Mouse (Mus musculus): ENCODE results near the gene Ccdc148. TPM values are rescaled to one million over a fixed set of nuclear protein-coding genes. Genes with fewer than 3 reads are reported as not detected.

Ccdc148 gene
- polyA plus RNA-seq, 1 experiment from 2014 or later: 3.7 TPM

- Histone ChIP-seq H3K27me3 (ENCODE audit: control insufficient read depth, insufficient read depth, low read length) (no peaks in the 10 kb centered on the region), H3K4me3 (ENCODE audit: low read depth, low read length) (no peak overlapping the region), H3K27ac (ENCODE audit: low read depth, low read length) (no peak overlapping the region), H3K4me2 (ENCODE audit: low read depth, low read length) (no peak overlapping the region), H3K9ac (replicated peaks; ENCODE audit: low read depth, low read length) (no peak overlapping the region), H3K9me3 (ENCODE audit: control insufficient read depth, low read length) (no peaks in the 10 kb centered on the region), H3K4me1 (ENCODE audit: control insufficient read depth, insufficient read depth, low read length) (peaks cover 3% of the 10 kb centered on the region; the same call in 1 of the 2 replicates), H3K36me3 (ENCODE audit: control insufficient read depth, insufficient read depth, low read length) (no peaks in the 10 kb centered on the region)
- 96% methylated on average over 5 of the region's 5 CpGs for WGBS
- ATAC-seq (ENCODE audit: low read depth): no peak
These were observed 39.0 kb upstream of the Ccdc148 start for GRCm38 (mm10) chr2:59199476-59199976.

GRCm38 (mm10) chr2:59197156-59197555, 36.7 kb upstream of the Ccdc148 start:
- Histone ChIP-seq H3K4me3 (ENCODE audit: low read depth, low read length) (no peak overlapping the region), H3K9me3 (ENCODE audit: control insufficient read depth, low read length) (no peaks in the 10 kb centered on the region), H3K27me3 (ENCODE audit: control insufficient read depth, insufficient read depth, low read length) (no peaks in the 10 kb centered on the region), H3K27ac (ENCODE audit: low read depth, low read length) (no peak overlapping the region), H3K4me2 (ENCODE audit: low read depth, low read length) (no peak overlapping the region), H3K4me1 (ENCODE audit: control insufficient read depth, insufficient read depth, low read length) (0 out of 2 replicates have a peak, but pooled peaks cover 3% of the 10 kb centered on the region), H3K9ac (replicated peaks; ENCODE audit: low read depth, low read length) (no peak overlapping the region), H3K36me3 (ENCODE audit: control insufficient read depth, insufficient read depth, low read length) (no peaks in the 10 kb centered on the region)
- ATAC-seq (ENCODE audit: low read depth): no peak
- WGBS: 81% methylated on average over 4 of the region's 4 CpGs

GRCm38 (mm10) chr2:59193117-59193516, 32.6 kb upstream of the Ccdc148 start:
- Histone ChIP-seq H3K9me3 (ENCODE audit: control insufficient read depth, low read length) (no peaks in the 10 kb centered on the region), H3K4me3 (ENCODE audit: low read depth, low read length) (no peak overlapping the region), H3K36me3 (ENCODE audit: control insufficient read depth, insufficient read depth, low read length) (no peaks in the 10 kb centered on the region), H3K27me3 (ENCODE audit: control insufficient read depth, insufficient read depth, low read length) (no peaks in the 10 kb centered on the region), H3K9ac (replicated peaks; ENCODE audit: low read depth, low read length) (no peak overlapping the region), H3K4me2 (ENCODE audit: low read depth, low read length) (no peak overlapping the region), H3K27ac (ENCODE audit: low read depth, low read length) (no peak overlapping the region), H3K4me1 (ENCODE audit: control insufficient read depth, insufficient read depth, low read length) (peaks cover 6% of the 10 kb centered on the region; the same call in 1 of the 2 replicates)
- no peak for ATAC-seq (ENCODE audit: low read depth)
- WGBS: 79% methylated on average over 5 of the region's 5 CpGs

GRCm38 (mm10) chr2:59191466-59191865, 31.0 kb upstream of the Ccdc148 start:
- H3K27ac ChIP-seq (ENCODE audit: low read depth, low read length): 0 out of 2 replicates have a peak overlapping the region, but pooled peaks have one; percentile 22
- 52% methylated on average over 8 of the region's 8 CpGs for WGBS
- no peak overlapping the region for H3K9ac ChIP-seq (replicated peaks; ENCODE audit: low read depth, low read length)
- H3K4me1 ChIP-seq (ENCODE audit: control insufficient read depth, insufficient read depth, low read length): peaks cover 6% of the 10 kb centered on the region; the same call in 1 of the 2 replicates
- H3K27me3 ChIP-seq (ENCODE audit: control insufficient read depth, insufficient read depth, low read length): no peaks in the 10 kb centered on the region
- no peaks in the 10 kb centered on the region for H3K9me3 ChIP-seq (ENCODE audit: control insufficient read depth, low read length)
- H3K36me3 ChIP-seq (ENCODE audit: control insufficient read depth, insufficient read depth, low read length): no peaks in the 10 kb centered on the region
- ATAC-seq (ENCODE audit: low read depth): peak; percentile 68; the same call in 1 of the 2 replicates
- H3K4me3 ChIP-seq (ENCODE audit: low read depth, low read length): no peak overlapping the region
- H3K4me2 ChIP-seq (ENCODE audit: low read depth, low read length): no peak overlapping the region

- Histone ChIP-seq H3K9me3 (ENCODE audit: control insufficient read depth, low read length) (no peaks in the 10 kb centered on the region), H3K36me3 (ENCODE audit: control insufficient read depth, insufficient read depth, low read length) (no peaks in the 10 kb centered on the region), H3K27ac (ENCODE audit: low read depth, low read length) (no peak overlapping the region), H3K4me3 (ENCODE audit: low read depth, low read length) (no peak overlapping the region), H3K4me1 (ENCODE audit: control insufficient read depth, insufficient read depth, low read length) (peaks cover 6% of the 10 kb centered on the region; the same call in 1 of the 2 replicates), H3K4me2 (ENCODE audit: low read depth, low read length) (no peak overlapping the region), H3K9ac (replicated peaks; ENCODE audit: low read depth, low read length) (no peak overlapping the region), H3K27me3 (ENCODE audit: control insufficient read depth, insufficient read depth, low read length) (no peaks in the 10 kb centered on the region)
- WGBS: 88% methylated on average over 10 of the region's 10 CpGs
- no peak for ATAC-seq (ENCODE audit: low read depth)
These were observed 29.7 kb upstream of the Ccdc148 start for GRCm38 (mm10) chr2:59190186-59190585.

- Histone ChIP-seq H3K4me1 (ENCODE audit: control insufficient read depth, insufficient read depth, low read length) (peaks cover 6% of the 10 kb centered on the region; the same call in 1 of the 2 replicates), H3K36me3 (ENCODE audit: control insufficient read depth, insufficient read depth, low read length) (no peaks in the 10 kb centered on the region), H3K27me3 (ENCODE audit: control insufficient read depth, insufficient read depth, low read length) (no peaks in the 10 kb centered on the region), H3K27ac (ENCODE audit: low read depth, low read length) (no peak overlapping the region), H3K4me3 (ENCODE audit: low read depth, low read length) (no peak overlapping the region), H3K4me2 (ENCODE audit: low read depth, low read length) (no peak overlapping the region), H3K9me3 (ENCODE audit: control insufficient read depth, low read length) (no peaks in the 10 kb centered on the region), H3K9ac (replicated peaks; ENCODE audit: low read depth, low read length) (no peak overlapping the region)
- ATAC-seq (ENCODE audit: low read depth): no peak
- WGBS: 77% methylated on average over 5 of the region's 5 CpGs
These were observed 29.2 kb upstream of the Ccdc148 start for GRCm38 (mm10) chr2:59189661-59190185.

- H3K27me3 ChIP-seq (ENCODE audit: control insufficient read depth, insufficient read depth, low read length): no peaks in the 10 kb centered on the region
- WGBS: 91% methylated on average over 8 of the region's 8 CpGs
- 0 out of 2 replicates have a peak, but pooled peaks have one; percentile 16 for ATAC-seq (ENCODE audit: low read depth)
- no peak overlapping the region for H3K27ac ChIP-seq (ENCODE audit: low read depth, low read length)
- no peak overlapping the region for H3K4me2 ChIP-seq (ENCODE audit: low read depth, low read length)
- H3K4me1 ChIP-seq (ENCODE audit: control insufficient read depth, insufficient read depth, low read length): peaks cover 6% of the 10 kb centered on the region; the same call in 1 of the 2 replicates
- H3K9me3 ChIP-seq (ENCODE audit: control insufficient read depth, low read length): no peaks in the 10 kb centered on the region
- H3K36me3 ChIP-seq (ENCODE audit: control insufficient read depth, insufficient read depth, low read length): no peaks in the 10 kb centered on the region
- no peak overlapping the region for H3K4me3 ChIP-seq (ENCODE audit: low read depth, low read length)
- no peak overlapping the region for H3K9ac ChIP-seq (replicated peaks; ENCODE audit: low read depth, low read length)
These were observed 27.8 kb upstream of the Ccdc148 start for GRCm38 (mm10) chr2:59188306-59188705.

- H3K4me3 ChIP-seq (ENCODE audit: low read depth, low read length): no peak overlapping the region
- peaks cover 6% of the 10 kb centered on the region; the same call in 1 of the 2 replicates for H3K4me1 ChIP-seq (ENCODE audit: control insufficient read depth, insufficient read depth, low read length)
- H3K27ac ChIP-seq (ENCODE audit: low read depth, low read length): no peak overlapping the region
- no peaks in the 10 kb centered on the region for H3K36me3 ChIP-seq (ENCODE audit: control insufficient read depth, insufficient read depth, low read length)
- no peaks in the 10 kb centered on the region for H3K9me3 ChIP-seq (ENCODE audit: control insufficient read depth, low read length)
- no peak for ATAC-seq (ENCODE audit: low read depth)
- WGBS: 98% methylated on average over 6 of the region's 6 CpGs
- no peak overlapping the region for H3K4me2 ChIP-seq (ENCODE audit: low read depth, low read length)
- no peak overlapping the region for H3K9ac ChIP-seq (replicated peaks; ENCODE audit: low read depth, low read length)
- no peaks in the 10 kb centered on the region for H3K27me3 ChIP-seq (ENCODE audit: control insufficient read depth, insufficient read depth, low read length)
These were observed 26.5 kb upstream of the Ccdc148 start for GRCm38 (mm10) chr2:59186966-59187365.

- H3K4me1 ChIP-seq (ENCODE audit: control insufficient read depth, insufficient read depth, low read length): peaks cover 1% of the 10 kb centered on the region; the same call in 1 of the 2 replicates
- no peaks in the 10 kb centered on the region for H3K9me3 ChIP-seq (ENCODE audit: control insufficient read depth, low read length)
- no peak overlapping the region for H3K27ac ChIP-seq (ENCODE audit: low read depth, low read length)
- H3K4me2 ChIP-seq (ENCODE audit: low read depth, low read length): no peak overlapping the region
- ATAC-seq (ENCODE audit: low read depth): no peak
- H3K27me3 ChIP-seq (ENCODE audit: control insufficient read depth, insufficient read depth, low read length): no peaks in the 10 kb centered on the region
- no peaks in the 10 kb centered on the region for H3K36me3 ChIP-seq (ENCODE audit: control insufficient read depth, insufficient read depth, low read length)
- no peak overlapping the region for H3K9ac ChIP-seq (replicated peaks; ENCODE audit: low read depth, low read length)
- no peak overlapping the region for H3K4me3 ChIP-seq (ENCODE audit: low read depth, low read length)
- WGBS: 97% methylated on average over 8 of the region's 8 CpGs
These were observed 25.6 kb upstream of the Ccdc148 start for GRCm38 (mm10) chr2:59186122-59186521.
